Mouse (Mus musculus): ENCODE measurements at regions not wholly inside any gene's neighbourhood (a gene's known extent, or its start where the extent isn't known, plus 50 kb on each side); places are given as distances from the start of the nearest gene placed in this dataset.

DNA sequence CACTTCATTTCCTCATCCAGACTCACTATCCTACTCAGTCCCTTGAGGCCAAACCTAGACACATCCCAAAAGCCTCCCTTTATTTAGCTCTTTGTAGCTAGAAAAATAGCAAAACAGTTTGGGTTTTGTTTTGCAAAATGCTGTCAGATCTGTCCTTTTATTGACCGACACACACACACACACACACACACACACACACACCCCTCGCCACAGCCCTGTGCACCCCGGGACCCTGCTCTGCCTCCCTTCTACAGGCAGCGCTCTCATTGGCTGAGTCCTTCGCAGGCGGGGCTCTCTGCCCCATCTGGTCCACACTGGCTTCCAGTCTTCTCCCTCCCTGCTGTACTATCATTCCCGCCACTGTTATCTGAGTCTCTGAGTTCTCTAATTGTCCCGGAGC, 56.5 kb upstream of the Kit start:
- no peak for ATAC-seq (replicated peaks; ENCODE audit: extremely low read depth, insufficient read depth, low FRiP score)
- H3K27me3 ChIP-seq (ENCODE audit: control insufficient read depth, insufficient read depth, low read length), result no peaks in the 10 kb centered on the region
- 53% methylated on average over 8 of the region's 8 CpGs for WGBS
- no peak overlapping the region for H3K4me2 ChIP-seq (ENCODE audit: low read depth, low read length)
- H3K4me3 ChIP-seq (ENCODE audit: low read length), result no peak overlapping the region
- H3K9ac ChIP-seq (ENCODE audit: low read length), result no peak overlapping the region
- no peak overlapping the region for H3K27ac ChIP-seq (ENCODE audit: low read length)
- H3K9me3 ChIP-seq (replicated peaks; ENCODE audit: control insufficient read depth, low read length), result no peaks in the 10 kb centered on the region
- 0 out of 2 replicates have a peak, but pooled peaks cover 3% of the 10 kb centered on the region for H3K4me1 ChIP-seq (ENCODE audit: control insufficient read depth, insufficient read depth, low read length)
- H3K36me3 ChIP-seq (ENCODE audit: control insufficient read depth, insufficient read depth), result no peaks in the 10 kb centered on the region

DNA sequence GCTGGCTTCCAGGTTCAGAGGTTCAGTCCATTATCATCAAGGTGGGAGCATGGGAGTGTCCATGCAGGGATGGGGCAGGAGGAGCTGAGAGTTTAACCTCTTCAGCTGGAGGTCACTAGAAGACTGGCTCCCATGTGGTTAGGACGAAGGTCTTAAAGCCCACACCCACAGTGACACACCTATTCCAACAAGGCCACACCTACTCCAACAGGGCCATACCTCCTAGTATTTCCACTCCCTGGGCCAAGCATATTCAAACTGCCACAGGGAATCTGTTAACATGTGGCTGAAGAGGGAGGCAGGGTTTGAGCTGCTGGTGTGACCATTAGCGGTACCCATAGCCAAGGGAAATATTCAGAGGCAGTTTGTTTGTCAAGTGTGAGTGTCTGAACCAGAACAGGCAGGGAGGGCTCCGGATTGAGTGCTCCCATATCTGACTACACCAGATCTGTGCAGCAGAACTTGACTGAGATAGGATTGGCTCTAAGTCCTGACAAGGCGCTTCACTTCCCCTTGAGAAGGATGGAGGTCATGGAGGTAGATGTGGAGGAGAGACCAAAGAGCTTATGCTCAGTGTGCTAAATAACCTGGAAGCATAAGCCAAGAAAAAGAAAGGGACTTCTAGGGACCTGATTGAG, 51.6 kb upstream of the Kit start:
- 82% methylated on average over 4 of the region's 4 CpGs for WGBS
- Histone ChIP-seq H3K36me3 (ENCODE audit: control insufficient read depth, insufficient read depth) (no peaks in the 10 kb centered on the region), H3K27ac (ENCODE audit: low read length) (no peak overlapping the region), H3K9ac (ENCODE audit: low read length) (no peak overlapping the region), H3K27me3 (ENCODE audit: control insufficient read depth, insufficient read depth, low read length) (no peaks in the 10 kb centered on the region), H3K4me3 (ENCODE audit: low read length) (no peak overlapping the region), H3K4me1 (ENCODE audit: control insufficient read depth, insufficient read depth, low read length) (0 out of 2 replicates have a peak, but pooled peaks cover 3% of the 10 kb centered on the region), H3K9me3 (replicated peaks; ENCODE audit: control insufficient read depth, low read length) (no peaks in the 10 kb centered on the region), H3K4me2 (ENCODE audit: low read depth, low read length) (no peak overlapping the region)
- no peak for ATAC-seq (replicated peaks; ENCODE audit: extremely low read depth, insufficient read depth, low FRiP score)
